Mouse (Mus musculus): Measurements from ENCODE around the gene Gm11060.

DNA sequence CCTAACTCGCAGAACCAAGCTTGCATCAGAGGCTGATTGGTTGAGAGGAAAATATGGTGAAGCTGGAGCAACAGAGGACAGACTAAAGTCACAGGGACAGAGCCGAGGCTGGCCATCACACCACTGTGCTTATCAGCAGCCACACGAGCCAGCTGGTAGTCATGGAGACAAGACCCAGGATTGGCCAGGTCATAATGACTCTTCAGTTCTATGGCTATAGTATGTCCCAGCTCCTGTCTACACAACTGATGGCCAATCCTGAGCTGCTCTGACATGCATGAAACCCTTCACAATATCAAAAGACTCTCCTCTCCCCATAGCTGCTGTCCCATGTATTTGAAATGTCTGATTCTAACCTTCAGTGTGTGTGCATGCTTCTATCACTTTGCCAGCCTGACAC is 3.8 kb upstream of the Gm11060 start:
- no peak for TF ChIP-seq ZC3H11A (IDR thresholded peaks at IDR 0.05; ENCODE audit: borderline replicate concordance, low read depth, low read length)
- TF ChIP-seq ZNF384 (IDR thresholded peaks at IDR 0.05; ENCODE audit: low read depth, low read length): no peak
- TF ChIP-seq MAFK (IDR thresholded peaks at IDR 0.05; ENCODE audit: insufficient read depth, low read depth, low read length): no peak
- TF ChIP-seq HCFC1 (IDR thresholded peaks at IDR 0.05; ENCODE audit: borderline replicate concordance, insufficient read depth, low read length): no peak
- no peak for TF ChIP-seq CHD2 (IDR thresholded peaks at IDR 0.05; ENCODE audit: low read depth, low read length)

Data from ES-E14 (cell line).